Comparison of ENCODE assay signal across 18 mouse cellular contexts in the genomic region with DNA sequence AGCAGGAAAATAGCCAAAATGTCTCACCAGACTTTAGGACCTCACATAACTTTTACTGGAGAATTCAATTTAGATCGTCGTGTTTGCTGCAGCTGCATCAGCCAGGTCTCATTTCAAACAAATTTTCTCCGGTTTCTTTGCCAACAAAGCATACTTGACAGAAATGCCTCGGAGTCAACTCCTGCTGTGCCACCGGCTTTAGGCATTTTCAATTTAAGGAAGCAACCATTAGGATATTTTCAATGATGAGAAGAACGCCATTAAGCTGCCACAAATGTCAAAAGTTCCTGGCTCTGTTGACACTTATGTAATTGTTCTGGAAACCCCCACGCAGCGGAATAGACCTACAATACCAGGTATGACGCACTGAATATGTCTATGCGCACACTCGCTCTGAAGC.
"Had no signal": no experiment of that assay in that cellular context is flagged by ENCODE, and none has a peak within 500 bp of the region (broad histone marks: within the 10 kb centered on the region; RNA-seq: fewer than 3 reads in every experiment).

No protein-coding gene starts in this region.

- H3K27me3 ChIP-seq: limb, embryonic 13.5 days; liver, embryonic 13.5 days; midbrain, embryonic 15.5 days; neural tube, embryonic 13.5 days; stomach, embryonic 15.5 days had no signal

- H3K4me1 ChIP-seq: midbrain, embryonic 15.5 days; neural tube, embryonic 13.5 days had no signal

- H3K9ac ChIP-seq: limb, embryonic 13.5 days; liver, embryonic 13.5 days; midbrain, embryonic 15.5 days; neural tube, embryonic 13.5 days; stomach, embryonic 15.5 days had no signal

- H3K4me2 ChIP-seq: limb, embryonic 13.5 days; liver, embryonic 13.5 days; midbrain, embryonic 11.5 days; midbrain, embryonic 15.5 days; neural tube, embryonic 13.5 days; stomach, embryonic 15.5 days had no signal

- DNase-seq: kidney, adult 9 months; kidney, postnatal 14 days; kidney, postnatal 4 days; left cerebral cortex, postnatal 4 days; liver, embryonic 13.5 days; lung, adult 2 months; lung, postnatal 14 days; lung, postnatal 4 days; retina, postnatal 1 day; right cerebral cortex, postnatal 25 days; spleen, adult 18-20 months; thymus, postnatal 25 days had no signal

- H3K9me3 ChIP-seq: limb, embryonic 13.5 days; liver, embryonic 13.5 days; midbrain, embryonic 15.5 days; neural tube, embryonic 13.5 days; stomach, embryonic 15.5 days had no signal

- H3K36me3 ChIP-seq: limb, embryonic 13.5 days; liver, embryonic 13.5 days; midbrain, embryonic 15.5 days; neural tube, embryonic 13.5 days; stomach, embryonic 15.5 days had no signal

- H3K4me3 ChIP-seq: limb, embryonic 13.5 days; liver, embryonic 13.5 days; midbrain, embryonic 15.5 days; myocyte; neural tube, embryonic 13.5 days; stomach, embryonic 15.5 days had no signal

- H3K27ac ChIP-seq: limb, embryonic 13.5 days; liver, embryonic 13.5 days; midbrain, embryonic 15.5 days; neural tube, embryonic 13.5 days; stomach, embryonic 15.5 days had no signal
